Mouse (Mus musculus) layer of hippocampus, adult 2 months (tissue): Measurements from ENCODE around the gene Krt24. TPM values are rescaled to one million over a fixed set of nuclear protein-coding genes. Genes with fewer than 3 reads are reported as not detected.
"Not testable (repeated sequence)": the region's sequence is repeated elsewhere in the genome, so short reads cannot be mapped to it uniquely, and the experiment has no call there.

Experiments used
- DNase-seq, 2 experiments: peaks; one replicate each; pipeline ENCODE4 v3.0.0; 2022; ENCODE audit warnings: low spot score in 2 of 2
- H3K27ac ChIP-seq: fragments of 200-600 bp; 2 replicates; pipeline ENCODE4 v1.8.1; 2022
- H3K4me3 ChIP-seq: fragments of 200-600 bp; 2 replicates; pipeline ENCODE4 v1.8.1; 2022; ENCODE audit warnings: mild to moderate bottlenecking
- CTCF ChIP-seq: fragments of 200-600 bp; conservative IDR thresholded peaks from 2 replicates; pipeline ENCODE4 v1.8.1; 2022; ENCODE audit warnings: antibody characterized with exemption, mild to moderate bottlenecking, moderate library complexity
- total RNA-seq, 2 experiments: library from RNA; stranded (reverse); gene quantifications; 2 replicates each; pipeline ENCODE4 v1.2.3; 2021

Gene Krt24
- total RNA-seq, 2 experiments from 2014 or later = not detected

DNA sequence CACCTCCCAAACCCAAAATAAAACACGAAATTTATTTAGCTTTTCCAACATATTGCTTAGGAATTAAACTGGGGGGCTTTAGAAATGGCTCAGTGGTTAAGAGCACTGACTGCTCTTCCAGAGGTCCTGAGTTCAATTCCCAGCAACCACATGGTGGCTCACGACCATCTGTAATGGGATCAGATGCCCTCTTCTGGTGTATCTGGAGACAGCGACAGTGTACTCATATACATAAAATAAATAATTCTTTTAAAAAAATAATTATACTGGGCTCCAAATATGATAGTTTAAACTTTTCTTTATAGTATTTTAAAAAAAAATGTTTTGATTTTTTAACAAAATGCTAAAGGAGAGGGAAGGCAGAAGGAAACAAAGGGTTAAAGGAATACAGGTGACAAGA is 40.5 kb downstream of the Krt24 start:
- peak overlapping the region; percentile 84 for H3K27ac ChIP-seq
- TF ChIP-seq CTCF = peak; percentile 66
- not testable (repeated sequence) for H3K4me3 ChIP-seq, DNase-seq

- peak in 1 of 2 experiments; percentile 19 for DNase-seq
- no peak for TF ChIP-seq CTCF
- Histone ChIP-seq H3K4me3 (peak within 1 kb of the TSS; percentile 67), H3K27ac (peak within 1 kb of the TSS; percentile 84)
Measured at GRCm38 (mm10) chr11:99243820-99244374, 41.2 kb downstream of the Krt24 start, which contains the start of gene Krt222. TSS of gene Krt222 (minus strand) at chr11:99244085.

DNA sequence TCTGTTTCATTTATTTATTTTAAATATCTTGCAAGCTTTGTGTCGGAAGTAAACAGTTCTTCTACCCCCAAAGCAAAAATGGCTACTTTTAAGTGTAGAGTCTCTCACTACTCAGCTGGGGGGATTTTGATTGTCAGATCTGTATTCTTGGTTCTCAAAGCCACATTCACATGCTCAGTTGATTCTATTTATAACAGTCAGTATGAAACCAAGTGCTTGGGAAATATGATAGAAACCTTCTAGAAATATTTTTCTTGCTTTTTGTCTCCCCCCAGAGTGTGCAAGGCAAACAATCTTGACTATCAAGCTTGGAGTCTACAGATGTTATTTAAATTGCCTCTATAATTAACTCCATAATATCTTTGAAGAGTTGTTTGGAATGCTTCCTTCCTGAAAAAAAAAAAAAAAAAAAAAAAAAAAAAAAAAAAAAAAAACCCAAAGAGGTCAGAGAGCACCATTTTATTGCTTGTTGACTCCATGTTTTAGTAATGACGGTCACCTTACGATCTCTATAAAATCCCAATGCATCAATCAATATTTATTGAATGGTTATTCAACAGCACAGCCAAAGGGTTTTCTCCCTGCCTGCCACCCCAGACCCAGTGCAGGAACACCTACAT is 41.8 kb downstream of the Krt24 start:
- Histone ChIP-seq H3K27ac (peak overlapping the region; percentile 84), H3K4me3 (peak overlapping the region; percentile 67)
- DNase-seq = no peak
- TF ChIP-seq CTCF = no peak

- no peak for DNase-seq
- H3K27ac ChIP-seq = no peak overlapping the region
- H3K4me3 ChIP-seq = no peak overlapping the region
- TF ChIP-seq CTCF = no peak
Measured at GRCm38 (mm10) chr11:99242056-99242455, 43.0 kb downstream of the Krt24 start.

GRCm38 (mm10) chr11:99238468-99238867 is 46.6 kb downstream of the Krt24 start:
- DNase-seq = no peak
- no peak for TF ChIP-seq CTCF
- H3K27ac ChIP-seq = no peak overlapping the region
- no peak overlapping the region for H3K4me3 ChIP-seq

GRCm38 (mm10) chr11:99231049-99231816 is 53.8 kb downstream of the Krt24 start:
- TF ChIP-seq CTCF = no peak
- no peak for DNase-seq
- Histone ChIP-seq H3K27ac (peak overlapping the region; percentile 99), H3K4me3 (peak overlapping the region; percentile 92)

GRCm38 (mm10) chr11:99230261-99231048 is 54.6 kb downstream of the Krt24 start, which contains the start of gene Smarce1:
TSS of gene Smarce1 (minus strand) at chr11:99231017.
- H3K4me3 ChIP-seq = peak within 1 kb of the TSS; percentile 92
- DNase-seq = peak; percentile 62 to 77
- H3K27ac ChIP-seq = peak within 1 kb of the TSS; percentile 99
- TF ChIP-seq CTCF = no peak

Other genes with a start within 250 kb of the Krt24 start
- 10 to 100 TPM; 69.4 to 71.9 TPM for gene Igfbp4, start 244.0 kb downstream of the Krt24 start, total RNA-seq
- not detected for gene Tns4, start 196.0 kb downstream of the Krt24 start, total RNA-seq
- gene Ccr7, start 130.2 kb downstream of the Krt24 start, total RNA-seq = not detected
- 10 to 100 TPM; 55.8 to 62.3 TPM for gene Smarce1, start 54.2 kb downstream of the Krt24 start, total RNA-seq
- 10 to 100 TPM; 24.8 to 29.5 TPM for gene Krt222, start 41.2 kb downstream of the Krt24 start, total RNA-seq
- not detected for gene Krt25, start 37.7 kb upstream of the Krt24 start, total RNA-seq
- gene Krt26, start 52.7 kb upstream of the Krt24 start, total RNA-seq = not detected
- gene Krt27, start 65.8 kb upstream of the Krt24 start, total RNA-seq = not detected
- gene Krt28, start 89.6 kb upstream of the Krt24 start, total RNA-seq = under 1 TPM in 1 of 2 experiments, not detected in 1; 0.23 TPM
- 10 to 100 TPM; 14.8 to 16.4 TPM for gene Krt10, start 104.1 kb upstream of the Krt24 start, total RNA-seq
- gene Krt12, start 137.0 kb upstream of the Krt24 start, total RNA-seq = 1 to 10 TPM in 1 of 2 experiments, under 1 TPM in 1; 0.97 to 1.4 TPM
- gene Krt20, start 152.9 kb upstream of the Krt24 start, total RNA-seq = not detected
- gene Krt23, start 207.9 kb upstream of the Krt24 start, total RNA-seq = not detected
- gene Krt39, start 236.1 kb upstream of the Krt24 start, total RNA-seq = not detected